Mouse (Mus musculus): ENCODE results near the gene Prdm5. TPM values are rescaled to one million over a fixed set of nuclear protein-coding genes. Genes with fewer than 3 reads are reported as not detected.

Gene Prdm5
- total and polyA plus RNA-seq, 2 experiments from 2014 or later, result 2.6 to 6.1 TPM

GRCm38 (mm10) chr6:65950492-65950891 is 171.7 kb downstream of the Prdm5 start:
- Histone ChIP-seq H3K4me1 (ENCODE audit: insufficient read depth, low read length) (no peaks in the 10 kb centered on the region), H3K27ac (ENCODE audit: low read depth, low read length) (no peak overlapping the region), H3K9me3 (ENCODE audit: low read length) (no peaks in the 10 kb centered on the region), H3K4me2 (ENCODE audit: low read depth, low read length, poor library complexity, severe bottlenecking) (no peak overlapping the region), H3K36me3 (ENCODE audit: insufficient read depth, low read length) (no peaks in the 10 kb centered on the region), H3K4me3 (ENCODE audit: low read depth, low read length) (no peak overlapping the region), H3K27me3 (ENCODE audit: insufficient read depth, low read length) (no peaks in the 10 kb centered on the region), H3K9ac (replicated peaks; ENCODE audit: low read length, poor library complexity, severe bottlenecking) (no peak overlapping the region)
- TF ChIP-seq CTCF (IDR thresholded peaks at IDR 0.05), result no peak
- WGBS, result 70% methylated on average over 6 of the region's 6 CpGs
- no peak for DNase-seq (ENCODE audit: low spot score)
- ATAC-seq (ENCODE audit: low FRiP score), result no peak

GRCm38 (mm10) chr6:65952309-65952708 is 173.5 kb downstream of the Prdm5 start, which contains the start of gene 4930544G11Rik:
Gene 4930544G11Rik (plus strand): TSS chr6:65952609.
- 92% methylated on average over 10 of the region's 10 CpGs for WGBS
- H3K4me3 ChIP-seq (ENCODE audit: low read depth, low read length), result no peak within 1 kb of the TSS
- TF ChIP-seq CTCF (IDR thresholded peaks at IDR 0.05), result no peak
- no peaks in the 10 kb centered on the region for H3K36me3 ChIP-seq (ENCODE audit: insufficient read depth, low read length)
- no peak for DNase-seq (ENCODE audit: low spot score)
- no peaks in the 10 kb centered on the region for H3K4me1 ChIP-seq (ENCODE audit: insufficient read depth, low read length)
- H3K4me2 ChIP-seq (ENCODE audit: low read depth, low read length, poor library complexity, severe bottlenecking), result no peak within 1 kb of the TSS
- H3K9me3 ChIP-seq (ENCODE audit: low read length), result no peaks in the 10 kb centered on the region
- no peak within 1 kb of the TSS for H3K9ac ChIP-seq (replicated peaks; ENCODE audit: low read length, poor library complexity, severe bottlenecking)
- no peak for ATAC-seq (ENCODE audit: low FRiP score)
- no peaks in the 10 kb centered on the region for H3K27me3 ChIP-seq (ENCODE audit: insufficient read depth, low read length)
- no peak within 1 kb of the TSS for H3K27ac ChIP-seq (ENCODE audit: low read depth, low read length)

GRCm38 (mm10) chr6:65969386-65970111 is 190.8 kb downstream of the Prdm5 start:
- DNase-seq (ENCODE audit: low spot score) (peak; percentile 61), ATAC-seq (ENCODE audit: low FRiP score) (0 out of 2 replicates have a peak, but pooled peaks have one; percentile 27)
- Histone ChIP-seq H3K36me3 (ENCODE audit: insufficient read depth, low read length) (no peaks in the 10 kb centered on the region), H3K4me3 (ENCODE audit: low read depth, low read length) (no peak overlapping the region), H3K4me2 (ENCODE audit: low read depth, low read length, poor library complexity, severe bottlenecking) (no peak overlapping the region), H3K27me3 (ENCODE audit: insufficient read depth, low read length) (no peaks in the 10 kb centered on the region), H3K4me1 (ENCODE audit: insufficient read depth, low read length) (no peaks in the 10 kb centered on the region), H3K9me3 (ENCODE audit: low read length) (no peaks in the 10 kb centered on the region), H3K9ac (replicated peaks; ENCODE audit: low read length, poor library complexity, severe bottlenecking) (no peak overlapping the region), H3K27ac (ENCODE audit: low read depth, low read length) (no peak overlapping the region)
- no peak for TF ChIP-seq CTCF (IDR thresholded peaks at IDR 0.05)
- whole genome bisulfite sequencing, result 42% methylated on average over 6 of the region's 6 CpGs

- Histone ChIP-seq H3K4me3 (ENCODE audit: low read depth, low read length) (no peak overlapping the region), H3K9ac (replicated peaks; ENCODE audit: low read length, poor library complexity, severe bottlenecking) (no peak overlapping the region), H3K27ac (ENCODE audit: low read depth, low read length) (no peak overlapping the region), H3K27me3 (ENCODE audit: insufficient read depth, low read length) (no peaks in the 10 kb centered on the region), H3K4me2 (ENCODE audit: low read depth, low read length, poor library complexity, severe bottlenecking) (no peak overlapping the region), H3K4me1 (ENCODE audit: insufficient read depth, low read length) (no peaks in the 10 kb centered on the region), H3K36me3 (ENCODE audit: insufficient read depth, low read length) (no peaks in the 10 kb centered on the region), H3K9me3 (ENCODE audit: low read length) (no peaks in the 10 kb centered on the region)
- WGBS, result 77% methylated on average over 9 of the region's 9 CpGs
- DNase-seq (ENCODE audit: low spot score), result peak; percentile 7
- TF ChIP-seq CTCF (IDR thresholded peaks at IDR 0.05), result no peak
- no peak for ATAC-seq (ENCODE audit: low FRiP score)
Measured at GRCm38 (mm10) chr6:65970410-65970809, 191.6 kb downstream of the Prdm5 start.

Other genes starting within 250 kb of the Prdm5 start
- 14.0 and 30.2 TPM in 2 replicates for gene Ndnf, start 107.4 kb upstream of the Prdm5 start, total RNA-seq (2014; rRNA removed)
- 2.4 and 3.2 TPM in 2 replicates for gene Ndnf, start 107.4 kb upstream of the Prdm5 start, polyA plus RNA-seq (2015; fragmentation: Nextera tagmentation; extraction: Ambion mirVana)
- not detected in 2 replicates for gene 4930544G11Rik, start 173.6 kb downstream of the Prdm5 start, total RNA-seq (2014; rRNA removed)
- not detected in 2 replicates for gene 4930544G11Rik, start 173.6 kb downstream of the Prdm5 start, polyA plus RNA-seq (2015; fragmentation: Nextera tagmentation; extraction: Ambion mirVana)